Mouse (Mus musculus) kidney, postnatal 25 days (tissue): ENCODE measurements around the gene Gm10964.
A peak's percentile ranks its signal among the peaks of the same experiment; 100 is the strongest.

Experiments
- DNase-seq, 2 experiments: peaks; one replicate each; pipeline ENCODE4 v3.0.0; 2021; ENCODE audit warnings: mixed read lengths in 2 of 2

The Gm10964 gene

DNA sequence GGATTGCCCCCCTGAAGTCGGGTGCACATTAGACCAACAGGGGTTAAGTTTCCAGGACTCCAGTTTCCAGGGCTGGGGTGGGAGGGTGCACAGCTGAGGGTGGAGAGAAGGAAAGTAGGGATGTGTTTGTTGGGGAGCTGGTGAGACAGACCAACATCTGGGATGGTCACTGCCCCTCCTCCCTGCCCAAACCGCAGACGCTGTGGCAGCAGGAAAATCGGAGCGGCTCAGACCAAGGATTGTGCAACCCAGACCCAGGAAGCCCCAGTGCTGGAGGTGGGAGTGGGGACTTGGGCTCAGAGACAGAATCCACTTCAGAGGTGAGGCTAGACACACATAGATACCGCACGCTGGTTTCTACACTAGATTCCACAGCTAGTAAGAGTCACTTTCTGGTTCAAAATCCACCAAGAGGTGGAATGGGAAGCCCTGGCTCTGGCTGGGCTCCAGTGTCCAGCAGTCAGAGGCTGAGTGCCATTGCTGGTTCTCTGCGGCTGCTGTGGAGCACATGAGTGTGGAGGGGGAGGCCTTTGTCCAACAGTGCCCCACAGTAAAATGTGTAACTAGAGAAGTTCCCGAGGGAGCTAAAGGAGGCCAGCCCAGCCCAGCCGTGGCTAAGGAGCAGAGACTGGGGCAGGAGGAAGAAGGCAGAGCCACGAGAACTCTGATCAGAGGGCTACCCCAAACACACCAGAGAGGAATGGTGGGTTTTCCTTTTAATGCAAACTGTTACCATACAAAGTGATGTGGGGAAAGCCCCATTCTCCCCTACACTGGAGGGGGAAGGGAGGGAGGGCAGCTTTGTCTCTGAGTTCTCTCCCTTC, 4.3 kb upstream of the Gm10964 start:
- DNase-seq, result peak in 1 of 2 experiments; percentile 49

DNA sequence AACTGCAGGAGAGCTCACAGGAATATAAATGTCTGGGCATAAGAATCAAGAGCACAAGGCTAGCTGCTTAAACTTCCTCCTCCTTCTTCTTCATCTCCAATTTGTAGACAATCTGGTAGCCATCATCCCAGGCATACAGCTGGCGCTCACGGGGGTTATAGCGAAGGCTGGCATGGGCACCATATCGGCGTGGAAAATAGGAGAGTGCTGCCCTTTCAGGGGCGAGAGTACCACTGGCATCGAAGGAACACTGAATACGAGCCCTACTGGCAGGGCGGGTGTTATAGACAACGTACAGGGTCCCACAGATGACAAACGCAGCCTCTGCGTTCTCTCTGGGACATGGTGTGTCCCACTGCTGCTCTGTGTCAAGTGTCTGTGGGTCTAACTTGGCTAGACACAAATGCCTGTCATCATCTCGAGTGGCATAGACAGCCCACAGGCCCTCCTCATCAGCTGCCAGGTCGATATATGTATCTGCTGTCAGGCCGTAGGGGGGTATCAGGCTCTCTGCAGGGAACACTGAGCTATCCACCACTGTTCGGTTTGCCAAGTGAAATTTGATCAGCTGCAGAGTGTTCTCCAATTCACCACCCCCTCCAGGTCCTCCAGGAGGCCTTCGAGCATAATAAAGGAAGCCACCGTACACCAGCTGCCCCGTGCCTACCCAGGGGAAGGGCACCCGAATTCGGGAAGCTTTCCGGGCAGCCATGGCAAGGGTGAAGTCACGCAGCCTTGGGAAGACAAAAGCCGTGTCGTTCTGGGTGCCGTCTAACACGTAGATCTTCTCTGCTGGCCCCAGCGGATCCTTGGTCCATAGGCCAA, 3.2 kb upstream of the Gm10964 start:
- DNase-seq, result no peak

DNA sequence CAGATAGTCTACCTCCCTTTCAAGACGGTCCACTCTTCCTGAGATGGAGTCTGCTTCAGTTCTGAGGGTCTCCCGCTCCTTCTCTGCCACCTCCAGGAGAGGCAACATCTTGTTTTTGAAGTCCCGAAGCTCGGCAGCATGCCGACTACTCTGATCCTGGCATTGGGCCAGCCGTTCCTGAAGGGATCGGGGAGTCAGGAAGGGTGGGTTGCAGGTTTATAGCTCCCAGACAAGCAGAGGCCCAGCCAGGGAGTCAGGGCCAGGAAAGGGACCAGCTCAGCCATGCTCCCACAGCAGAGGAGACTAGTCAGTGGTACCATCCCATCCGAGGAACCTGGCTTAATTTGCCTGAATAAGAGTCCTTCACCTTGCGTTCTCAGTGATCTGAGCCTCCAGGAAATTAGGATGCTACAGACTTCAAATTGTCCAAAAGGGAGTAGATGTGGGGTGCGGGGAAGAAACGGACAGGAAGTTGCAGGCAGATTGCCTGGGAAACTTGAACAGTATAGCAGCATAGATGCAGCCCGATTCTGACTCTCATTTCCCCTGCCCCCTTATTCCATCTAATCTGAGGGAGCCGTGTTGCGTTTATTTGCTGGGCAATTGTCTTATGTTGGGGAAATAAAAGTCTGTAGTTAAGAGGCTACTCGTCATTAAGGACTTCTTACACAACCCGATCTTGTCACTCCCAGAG, 2.0 kb upstream of the Gm10964 start:
- peak; percentile 50 to 60 for DNase-seq

DNA sequence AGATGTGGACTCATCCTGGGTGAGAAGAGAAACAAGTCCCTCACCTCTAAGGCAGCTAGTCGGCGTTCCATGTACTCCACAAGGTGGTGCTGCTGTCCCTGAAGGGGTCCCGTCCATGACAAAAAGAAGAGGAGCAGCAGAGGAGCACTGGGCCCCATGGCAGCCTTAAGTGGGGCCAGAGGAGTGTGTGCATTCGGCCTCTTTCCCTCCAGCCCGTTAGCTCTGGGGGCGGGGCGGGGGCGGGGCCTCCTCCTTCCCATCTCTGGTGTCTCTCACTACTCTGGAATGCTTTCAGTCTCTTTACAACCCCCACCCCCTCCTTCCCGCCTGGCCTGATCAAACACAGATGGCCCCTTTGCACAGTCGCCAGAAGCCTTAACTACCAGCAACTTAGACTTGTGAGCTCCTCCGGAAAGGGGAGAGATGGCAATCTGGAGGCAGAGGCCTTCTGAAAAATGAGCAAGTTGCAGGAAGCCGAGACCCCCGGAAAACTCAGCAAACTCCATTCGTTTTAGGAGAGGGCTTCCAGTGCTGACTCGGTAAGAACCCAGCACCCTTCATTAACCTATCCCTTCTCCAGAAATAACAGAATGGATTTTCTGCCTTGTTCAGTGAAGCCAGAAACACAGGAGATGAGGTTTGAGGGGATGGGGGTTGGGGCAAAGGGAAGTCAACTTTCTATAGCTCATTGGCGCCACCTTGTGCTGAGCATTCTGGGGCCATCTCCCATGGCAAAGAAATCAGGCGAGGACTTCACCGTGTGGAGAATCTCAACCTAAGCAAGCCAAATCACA, 1.2 kb upstream of the Gm10964 start, which contains the start of gene Olfml3:
Olfml3 (minus strand) TSS at position 224 of the 794 bp plus-strand sequence.
- peak; percentile 84 to 95 for DNase-seq

DNA sequence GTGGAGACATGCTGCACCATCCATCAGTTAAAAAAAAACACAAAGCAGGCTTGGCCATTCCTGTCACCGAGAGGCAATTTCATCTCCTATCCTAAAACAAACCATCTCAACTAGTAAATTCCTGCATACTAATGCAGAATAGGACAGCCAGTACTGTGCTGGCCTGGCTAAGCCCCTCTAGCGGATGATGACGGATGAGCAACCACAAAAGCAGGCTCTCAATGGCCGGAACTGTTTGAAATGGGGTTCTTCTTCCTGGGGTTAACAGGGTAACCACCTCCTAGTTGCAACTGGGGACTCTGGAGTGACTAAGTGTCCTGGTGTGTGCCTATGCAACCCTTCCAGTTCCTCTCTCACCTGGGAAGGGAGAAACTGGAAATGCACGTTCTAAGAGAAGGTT, 1.2 kb downstream of the Gm10964 start:
- DNase-seq, result no peak

DNA sequence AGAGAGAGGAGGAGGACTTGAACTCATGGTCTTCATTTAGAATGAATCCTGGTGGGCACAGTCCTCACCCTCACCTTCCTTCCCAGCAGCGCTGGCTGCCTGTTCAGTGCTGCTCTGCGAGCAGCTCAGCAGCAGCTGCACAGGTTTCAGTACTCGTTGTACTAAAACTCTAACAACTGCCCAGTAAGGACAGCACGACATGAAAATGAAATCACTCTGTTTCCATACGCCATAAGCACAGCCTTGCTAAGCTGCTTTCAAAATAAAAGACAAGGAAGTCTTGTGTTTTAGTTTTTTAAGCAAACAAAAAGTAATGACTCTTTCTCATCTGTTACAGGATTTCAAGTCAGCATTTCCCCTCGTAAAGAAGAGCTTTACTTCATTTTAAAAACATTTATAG, 4.0 kb downstream of the Gm10964 start:
- no peak for DNase-seq

DNA sequence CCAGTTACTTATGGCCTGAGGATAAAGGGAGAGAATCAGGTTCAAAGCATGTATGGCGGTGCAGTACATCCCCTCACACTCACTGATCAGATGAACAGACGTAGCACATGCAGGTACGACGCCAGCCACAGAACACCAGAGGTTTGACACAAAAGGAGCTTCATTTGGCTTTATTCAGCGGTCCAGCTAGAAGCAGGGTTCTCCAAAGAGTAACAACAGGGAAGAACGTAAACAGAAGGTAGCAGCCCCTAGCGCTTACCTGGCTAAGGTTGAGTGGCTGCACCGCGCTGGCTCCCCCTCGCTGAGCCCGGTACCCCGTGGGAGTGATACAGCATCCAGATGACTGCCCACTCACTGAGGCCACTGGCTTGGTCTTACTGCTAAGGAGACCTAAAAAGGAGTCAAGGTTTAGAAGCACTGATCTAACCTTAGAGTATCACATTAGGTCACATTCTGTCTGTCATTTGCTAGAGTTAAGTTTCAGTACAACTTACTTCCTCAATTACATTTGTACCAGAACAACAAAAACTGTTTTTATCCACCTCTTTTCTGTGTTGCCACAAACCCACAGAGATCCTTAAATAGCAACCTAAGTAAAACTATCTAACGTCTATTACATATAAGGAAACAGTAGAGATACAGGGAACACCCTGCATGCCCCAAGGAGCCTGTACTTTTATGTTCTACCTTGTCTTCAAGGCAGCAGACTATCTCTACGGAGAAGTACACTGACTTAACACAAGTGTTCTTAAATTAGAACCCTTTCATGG, 6.0 kb downstream of the Gm10964 start:
- no peak for DNase-seq

DNA sequence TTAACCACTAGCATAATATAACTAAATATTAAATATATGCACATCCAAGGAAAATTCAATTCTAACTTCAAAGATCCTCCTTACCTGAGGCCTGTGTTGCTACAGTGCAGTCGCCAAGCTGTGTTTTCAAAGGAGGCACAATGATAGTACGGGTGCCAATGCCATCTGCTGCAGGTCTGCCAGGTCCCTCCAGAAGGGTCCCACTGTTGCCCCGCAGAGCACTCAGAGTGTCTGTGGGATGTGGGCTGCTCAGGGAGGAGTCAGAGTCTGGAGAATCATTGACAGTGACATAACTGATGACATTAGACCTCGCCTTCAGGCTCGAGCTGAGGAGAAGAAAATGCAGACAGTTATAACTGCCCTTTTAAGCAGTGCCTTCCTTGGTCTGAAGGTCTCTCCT, 7.5 kb downstream of the Gm10964 start:
- DNase-seq, result no peak

DNA sequence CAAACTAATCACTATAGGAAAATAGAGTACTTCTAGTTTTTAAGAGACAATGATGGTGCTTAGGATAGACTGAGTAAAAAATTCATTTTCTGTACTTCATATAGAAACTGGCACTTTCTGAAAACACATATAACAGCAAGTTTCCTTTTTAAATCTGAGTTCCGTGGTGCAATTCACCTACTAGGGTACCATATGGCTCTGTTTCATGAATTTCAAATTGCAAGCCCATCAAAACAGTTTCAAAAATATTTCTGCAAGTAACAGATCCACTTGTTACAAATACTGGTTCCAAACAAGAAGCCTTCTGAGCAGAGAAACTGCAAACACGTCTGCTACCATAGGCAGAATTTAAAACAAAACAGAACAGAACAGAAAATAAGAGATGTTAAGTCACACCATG, 12.4 kb downstream of the Gm10964 start:
- no peak for DNase-seq

DNA sequence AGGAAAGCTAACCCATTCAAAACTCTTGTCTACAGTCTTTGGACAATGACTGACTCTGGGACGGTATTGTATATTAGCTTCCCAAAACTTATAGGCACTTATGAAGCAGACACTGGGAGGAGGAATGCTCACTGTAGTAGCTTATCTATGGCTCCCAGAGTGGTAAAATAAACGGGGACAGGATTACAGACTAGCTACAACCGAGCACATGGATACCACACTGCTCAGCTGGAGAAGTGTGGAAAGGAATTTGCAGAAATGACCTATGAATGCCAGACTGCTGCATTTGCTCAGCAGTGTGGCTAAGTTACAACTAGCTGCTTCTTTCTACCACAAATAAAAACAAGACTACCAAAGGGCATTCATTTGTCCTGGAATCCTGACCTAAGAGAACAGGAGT, 16.2 kb downstream of the Gm10964 start:
- DNase-seq, result no peak

DNA sequence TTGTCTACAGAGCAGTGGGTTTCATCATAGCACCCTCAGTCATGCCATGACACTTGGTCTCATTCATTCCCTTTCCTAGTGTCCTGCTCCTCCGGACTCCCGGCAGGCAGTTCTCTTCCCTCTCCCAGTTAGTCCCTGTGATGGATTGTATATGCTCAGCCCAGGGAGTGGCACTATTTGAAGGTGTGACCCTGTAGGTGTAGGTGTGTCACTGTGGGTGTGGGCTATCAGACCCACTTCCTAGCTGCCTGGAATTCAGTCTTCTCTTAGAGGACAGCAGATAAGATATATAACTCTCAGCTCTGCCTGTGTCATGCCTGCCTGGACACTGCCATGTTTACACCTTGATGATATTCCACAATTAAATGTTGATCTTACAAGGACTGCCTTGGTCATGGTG, 17.8 kb downstream of the Gm10964 start:
- DNase-seq, result no peak

DNA sequence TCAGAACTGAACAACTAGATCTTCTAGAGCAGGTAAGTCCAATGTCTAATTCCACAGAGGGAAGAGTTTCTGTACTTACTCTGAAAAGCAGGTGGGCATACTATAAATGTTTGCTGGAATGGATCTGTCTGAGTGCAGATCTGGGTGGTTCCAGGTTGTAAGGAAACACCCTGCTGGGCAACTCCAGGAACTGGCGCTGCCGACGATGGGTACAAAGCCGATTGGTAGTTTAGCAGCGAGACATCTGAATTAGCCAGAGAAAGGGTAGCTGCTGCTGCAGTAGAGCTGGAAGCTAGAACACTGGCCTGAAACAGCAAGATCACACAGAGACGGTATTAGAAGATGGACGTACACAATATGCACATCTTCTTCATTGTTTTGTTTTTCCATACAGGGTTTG, 19.3 kb downstream of the Gm10964 start:
- DNase-seq, result no peak

DNA sequence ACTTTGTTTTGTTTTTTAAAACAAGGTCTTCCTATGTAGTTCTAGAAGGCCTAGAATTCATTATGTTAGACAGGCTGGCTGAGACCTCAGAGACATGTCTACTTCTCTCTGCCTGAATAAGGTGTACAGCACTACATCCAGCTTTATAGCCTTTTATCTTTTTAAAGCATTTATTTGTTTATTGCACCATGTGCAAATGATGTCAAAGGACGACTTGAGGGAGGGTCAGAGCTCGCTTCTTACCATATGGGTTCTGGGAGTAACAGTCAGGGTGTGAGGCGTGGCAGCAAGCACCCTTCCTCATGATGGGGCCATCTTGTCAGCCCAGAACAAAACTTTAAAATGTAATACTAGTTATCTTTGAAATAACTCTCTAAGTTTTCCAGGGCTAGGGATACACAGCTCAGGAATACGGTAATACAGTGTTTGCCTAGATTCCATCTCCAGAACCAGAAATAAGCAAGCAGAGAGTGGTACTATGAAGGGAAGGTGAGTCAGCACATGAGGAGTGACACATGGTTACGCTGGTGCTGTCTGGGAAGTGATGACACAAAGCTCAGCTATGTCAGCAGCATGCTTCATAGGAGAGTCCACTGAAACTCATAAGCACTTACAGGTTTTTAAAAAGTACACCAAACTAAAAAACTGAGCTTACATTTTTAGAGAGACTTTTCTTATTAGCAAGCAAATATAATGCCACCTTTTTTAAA, 20.2 kb downstream of the Gm10964 start:
- no peak for DNase-seq

DNA sequence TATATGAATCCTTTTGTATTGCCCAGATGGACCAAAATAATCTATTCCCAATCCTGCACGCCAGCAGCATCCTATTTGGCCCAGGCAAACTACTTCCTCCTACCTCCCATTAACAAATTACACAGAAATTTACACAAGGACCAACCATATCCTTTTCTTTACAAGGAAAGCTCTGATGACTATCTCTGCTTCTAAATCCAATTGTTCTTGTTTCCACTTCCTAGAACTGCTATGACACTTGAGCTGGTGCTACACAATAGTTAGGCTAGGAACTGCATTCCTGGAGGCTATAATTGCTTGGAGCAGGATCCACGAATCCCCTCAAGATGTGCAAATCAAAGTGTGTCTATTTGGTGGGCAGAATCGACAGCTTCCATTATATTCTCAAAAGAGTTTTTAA, 27.6 kb downstream of the Gm10964 start:
- no peak for DNase-seq

DNA sequence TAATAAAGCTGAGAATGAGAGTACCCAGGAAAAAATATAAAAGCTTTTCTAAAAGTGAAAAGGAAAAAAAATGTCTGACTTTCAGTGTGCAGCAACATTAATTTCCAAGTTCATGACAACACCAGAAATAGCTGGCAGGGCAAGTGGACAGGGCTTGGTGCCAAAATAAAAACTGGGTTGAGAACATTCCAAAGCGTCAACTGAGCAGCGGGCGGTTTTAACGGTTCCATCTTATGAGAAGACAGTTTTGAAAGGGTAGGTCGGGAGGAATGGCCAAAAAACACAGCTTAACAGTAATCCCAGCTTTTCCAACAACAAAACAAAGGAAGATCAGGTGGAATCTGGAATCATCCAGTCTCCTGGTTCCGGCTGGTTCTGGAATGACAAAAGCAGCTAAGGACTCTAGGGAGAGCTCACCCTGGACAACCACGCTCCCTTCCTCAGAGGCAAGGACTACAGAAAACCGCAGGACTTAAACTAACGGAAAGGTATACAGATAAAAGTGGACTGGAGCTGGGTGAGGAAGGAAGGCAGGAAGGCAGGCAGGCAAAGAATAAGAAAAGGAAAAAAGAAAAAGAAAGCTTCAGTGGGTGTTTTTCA, 32.5 kb downstream of the Gm10964 start:
- DNase-seq, result peak; percentile 87 to 90

DNA sequence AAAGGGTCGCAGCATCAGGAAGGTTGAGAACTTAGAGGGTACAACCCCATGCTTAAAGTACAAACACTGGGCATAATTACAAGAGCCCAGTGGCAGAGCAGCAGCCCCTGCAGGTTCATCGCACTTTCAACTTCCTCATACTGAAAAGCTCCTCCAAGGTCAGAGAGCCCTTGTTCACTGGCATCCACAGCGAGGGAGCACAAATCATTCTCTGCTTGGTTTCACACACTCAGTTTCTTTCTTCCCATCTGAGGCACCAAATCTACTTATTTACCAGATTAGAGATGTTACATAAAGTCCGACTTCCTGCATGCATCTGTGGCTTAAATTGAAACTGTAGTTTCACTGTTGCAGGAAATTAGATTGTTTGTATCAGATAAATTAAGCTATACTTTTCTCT, 33.7 kb downstream of the Gm10964 start:
- peak; percentile 38 to 66 for DNase-seq

DNA sequence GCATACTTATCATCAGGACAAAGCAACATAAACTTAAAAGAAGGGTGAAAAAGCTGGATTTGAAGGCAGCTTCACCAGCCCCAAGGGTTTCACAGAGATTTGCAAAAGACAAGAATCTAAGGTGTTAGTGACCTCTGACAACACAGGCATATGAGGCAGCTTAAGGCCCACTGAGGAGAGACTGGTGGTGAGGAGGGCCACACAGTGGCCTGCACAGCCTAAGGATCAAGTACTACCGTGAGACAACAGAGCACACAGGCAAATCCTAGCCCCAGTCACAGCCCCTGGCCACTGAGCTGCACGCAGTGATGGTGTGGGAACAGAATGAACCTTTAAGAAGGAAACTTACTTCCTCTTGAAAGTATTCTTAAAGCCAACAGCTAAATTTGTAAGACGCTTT, 34.3 kb downstream of the Gm10964 start:
- DNase-seq, result no peak

DNA sequence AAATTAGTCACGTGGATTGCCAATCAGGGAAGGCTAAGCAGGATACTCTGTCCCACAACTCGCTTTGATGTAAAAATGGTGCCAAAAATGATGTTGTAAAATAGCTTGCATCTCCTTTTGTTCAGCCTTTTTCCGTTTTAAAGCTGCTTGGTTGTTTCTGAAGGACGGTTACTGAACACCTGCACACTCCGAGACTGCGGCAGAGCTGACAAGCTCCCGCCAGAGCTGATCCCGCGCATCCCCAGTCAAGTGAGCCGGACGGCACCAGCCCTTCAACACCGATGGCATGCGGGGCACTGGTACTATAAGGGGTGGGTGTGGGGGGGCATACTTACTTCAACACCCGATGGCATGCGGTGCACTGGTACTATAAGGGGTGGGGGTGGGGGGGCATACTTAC, 34.8 kb downstream of the Gm10964 start:
- no peak for DNase-seq

DNA sequence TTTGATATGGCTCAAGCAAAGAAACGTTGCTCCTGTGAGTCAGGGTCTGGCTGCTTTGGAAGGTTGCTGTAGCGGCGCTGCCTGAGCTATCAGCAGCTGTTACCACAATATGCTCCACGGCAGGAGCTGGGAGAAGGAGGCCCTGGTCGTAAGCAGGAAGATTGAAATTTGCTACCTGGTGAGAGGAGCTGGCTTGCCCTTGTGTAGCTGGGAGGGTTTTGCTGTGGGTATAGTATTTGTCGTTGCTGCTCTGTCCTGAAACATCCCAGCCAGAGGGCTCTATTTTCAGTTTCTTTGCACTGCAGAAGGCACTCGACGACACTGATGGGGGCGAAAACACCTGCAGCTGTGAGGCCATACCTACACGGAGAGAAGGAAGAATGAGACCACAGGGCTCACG, 38.8 kb downstream of the Gm10964 start:
- no peak for DNase-seq

DNA sequence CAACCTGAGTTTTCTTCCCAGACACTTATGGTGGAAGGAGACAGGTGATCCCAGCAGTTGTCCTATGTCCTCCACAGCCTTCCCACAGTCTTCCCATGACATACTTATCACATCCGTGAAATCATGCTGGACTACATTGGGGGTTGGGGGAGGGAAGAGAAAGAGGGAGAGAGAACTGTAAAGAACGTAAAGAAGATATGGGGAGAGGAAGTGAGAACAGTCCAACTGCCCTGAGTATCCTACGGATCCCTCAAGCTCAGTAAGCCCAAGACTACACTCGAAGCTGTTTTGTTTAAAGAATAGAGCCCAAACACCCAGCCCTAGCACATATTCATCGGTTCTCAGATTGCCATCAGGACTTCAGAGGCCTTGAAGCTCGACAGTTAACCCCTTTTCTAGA, 39.5 kb downstream of the Gm10964 start:
- no peak for DNase-seq

DNA sequence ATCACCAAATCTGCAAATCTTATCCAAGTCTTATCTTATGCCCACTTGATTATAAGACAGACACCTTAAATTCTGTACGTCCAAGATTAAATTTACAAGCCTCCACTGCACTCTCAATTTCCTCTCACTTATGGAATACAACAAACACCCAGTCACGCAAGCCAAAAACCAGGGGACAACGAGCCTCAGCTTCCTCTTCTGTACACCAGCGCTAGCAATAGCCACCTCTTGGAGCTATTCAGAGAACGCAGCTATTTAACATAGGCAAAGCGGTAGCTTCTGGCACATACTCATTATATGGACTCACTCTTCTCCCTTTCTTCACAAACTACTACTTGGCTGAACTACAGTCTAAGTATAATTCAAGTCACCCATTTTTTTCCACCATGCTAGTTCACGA, 40.0 kb downstream of the Gm10964 start:
- no peak for DNase-seq
